Mouse (Mus musculus): ENCODE measurements around the gene Gm5936. TPM values are rescaled to one million over a fixed set of nuclear protein-coding genes. Genes with fewer than 3 reads are reported as not detected.
A peak's percentile ranks its signal among the peaks of the same experiment; 100 is the strongest.
"Not testable (repeated sequence)": the region's sequence is repeated elsewhere in the genome, so short reads cannot be mapped to it uniquely, and the experiment has no call there.

Gm5936 gene
- not detected in 2 replicates for polyA plus RNA-seq (2014; fragmentation: Nextera tagmentation; extraction: Ambion mirVana)

DNA sequence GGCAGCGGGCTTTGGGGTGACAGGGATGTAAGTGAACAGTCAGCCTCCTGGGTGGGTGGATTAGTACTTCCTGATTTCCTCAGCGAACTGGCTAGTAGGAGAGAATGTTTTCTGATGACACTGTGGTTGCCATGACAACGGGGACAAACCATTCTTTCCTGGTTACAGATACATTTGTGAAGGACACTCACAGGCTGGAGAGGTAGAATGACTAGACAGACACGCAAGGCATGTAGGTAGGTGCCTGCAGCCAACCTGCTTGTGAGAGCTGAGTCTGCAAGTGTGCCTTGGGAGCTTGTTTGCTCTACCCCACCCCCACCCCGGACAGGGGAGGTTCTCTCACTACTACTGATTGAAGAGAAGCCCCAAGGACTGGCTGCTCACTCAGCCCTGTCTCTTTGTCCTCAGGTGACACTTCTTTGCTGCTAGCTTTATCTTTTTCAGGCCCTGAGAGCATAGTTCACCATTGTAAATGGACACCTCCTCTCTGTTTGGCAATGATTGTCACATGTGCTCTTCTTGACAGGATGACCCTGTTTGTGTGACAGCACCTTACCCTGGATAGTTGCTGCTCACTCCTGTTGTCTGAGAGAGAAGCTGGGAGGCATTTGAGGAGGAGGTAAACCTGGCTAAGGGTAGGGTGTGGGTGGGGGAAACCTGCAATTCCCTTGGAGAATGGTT, at the start of gene Gm5936:
Gene Gm5936 (plus strand): TSS at position 355 of the 681 bp plus-strand sequence.
- not testable (repeated sequence) for H3K4me2 ChIP-seq (ENCODE audit: low read depth, low read length); H3K9ac ChIP-seq (replicated peaks; ENCODE audit: low read depth, low read length); H3K36me3 ChIP-seq (ENCODE audit: control insufficient read depth, insufficient read depth, low read length); H3K4me1 ChIP-seq (ENCODE audit: control insufficient read depth, insufficient read depth, low read length); H3K4me3 ChIP-seq (ENCODE audit: low read depth, low read length); H3K27ac ChIP-seq (ENCODE audit: low read depth, low read length); H3K9me3 ChIP-seq (ENCODE audit: control insufficient read depth, low read length); H3K27me3 ChIP-seq (ENCODE audit: control insufficient read depth, insufficient read depth, low read length)
- 71% methylated on average over 2 of the region's 5 CpGs for WGBS
- peak; percentile 58 for ATAC-seq (ENCODE audit: low read depth)

DNA sequence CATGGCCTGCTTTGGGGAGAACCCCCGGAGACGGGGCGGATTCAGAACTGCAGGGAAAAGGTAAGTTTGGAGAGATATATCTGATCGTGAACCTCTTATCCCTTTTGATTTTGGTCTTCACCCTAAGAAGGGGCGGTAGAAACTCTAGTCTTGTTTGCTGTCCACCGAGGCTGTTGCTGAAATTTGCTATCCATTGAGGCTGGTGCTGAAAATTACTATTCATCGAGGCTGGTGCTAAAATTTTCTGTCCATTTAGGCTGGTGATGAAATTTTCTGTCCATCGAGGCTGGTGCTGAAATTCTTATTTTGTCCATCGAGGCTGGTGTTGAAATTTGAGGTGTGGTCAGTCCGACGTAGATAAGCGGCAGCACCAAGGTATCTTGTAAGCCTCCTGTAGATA, 19.1 kb downstream of the Gm5936 start:
- not testable (repeated sequence) for H3K4me1 ChIP-seq (ENCODE audit: control insufficient read depth, insufficient read depth, low read length); H3K27me3 ChIP-seq (ENCODE audit: control insufficient read depth, insufficient read depth, low read length); H3K4me3 ChIP-seq (ENCODE audit: low read depth, low read length); H3K27ac ChIP-seq (ENCODE audit: low read depth, low read length); H3K9me3 ChIP-seq (ENCODE audit: control insufficient read depth, low read length); ATAC-seq (ENCODE audit: low read depth); H3K36me3 ChIP-seq (ENCODE audit: control insufficient read depth, insufficient read depth, low read length); H3K4me2 ChIP-seq (ENCODE audit: low read depth, low read length); H3K9ac ChIP-seq (replicated peaks; ENCODE audit: low read depth, low read length)
- WGBS = 90% methylated on average over 12 of the region's 12 CpGs

DNA sequence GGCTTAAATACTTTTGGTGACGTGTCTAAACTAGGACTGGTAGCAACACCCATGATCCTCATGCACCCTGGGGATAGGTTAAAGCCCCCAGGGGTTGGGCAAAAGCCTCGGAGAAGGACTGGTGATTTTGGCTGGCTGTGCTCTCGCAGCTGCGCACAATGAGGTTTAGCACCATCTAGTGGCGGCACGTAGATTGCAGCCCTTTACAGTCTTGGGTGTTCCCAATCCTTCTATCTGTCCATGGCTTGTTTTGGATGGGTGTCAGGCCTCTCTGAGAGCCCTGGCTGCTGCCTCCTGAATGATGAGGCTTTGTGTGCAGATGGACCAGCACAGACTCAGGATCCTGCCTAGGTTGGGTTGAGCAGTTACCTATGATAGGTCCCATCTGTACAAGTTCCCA, 43.1 kb downstream of the Gm5936 start:
- not testable (repeated sequence) for H3K27me3 ChIP-seq (ENCODE audit: control insufficient read depth, insufficient read depth, low read length); H3K27ac ChIP-seq (ENCODE audit: low read depth, low read length); ATAC-seq (ENCODE audit: low read depth); H3K4me3 ChIP-seq (ENCODE audit: low read depth, low read length); H3K4me2 ChIP-seq (ENCODE audit: low read depth, low read length); H3K9me3 ChIP-seq (ENCODE audit: control insufficient read depth, low read length); H3K36me3 ChIP-seq (ENCODE audit: control insufficient read depth, insufficient read depth, low read length); H3K4me1 ChIP-seq (ENCODE audit: control insufficient read depth, insufficient read depth, low read length); H3K9ac ChIP-seq (replicated peaks; ENCODE audit: low read depth, low read length)
- 25% methylated on average over 2 of the region's 6 CpGs for WGBS

Other genes starting within 250 kb of the Gm5936 start
- gene Olfr1325, start 244.5 kb upstream of the Gm5936 start, polyA plus RNA-seq (2014; fragmentation: Nextera tagmentation; extraction: Ambion mirVana) = not detected in 2 replicates
- gene Gm5640, start 191.6 kb upstream of the Gm5936 start, polyA plus RNA-seq (2014; fragmentation: Nextera tagmentation; extraction: Ambion mirVana) = 0.13 TPM in 1 of 2 replicates, not detected in the other
- gene Gm6890, start 96.3 kb upstream of the Gm5936 start, polyA plus RNA-seq (2014; fragmentation: Nextera tagmentation; extraction: Ambion mirVana) = not detected in 2 replicates
- gene Gab3, start 248.3 kb downstream of the Gm5936 start, polyA plus RNA-seq (2014; fragmentation: Nextera tagmentation; extraction: Ambion mirVana) = 2.3 and 2.7 TPM in 2 replicates